Mouse (Mus musculus): ENCODE data around the gene Cyp2j13. TPM values are rescaled to one million over a fixed set of nuclear protein-coding genes. Genes with fewer than 3 reads are reported as not detected.
"Not testable (repeated sequence)": the region's sequence is repeated elsewhere in the genome, so short reads cannot be mapped to it uniquely, and the experiment has no call there.

Cyp2j13 gene
- under 1 TPM; 0.43 to 0.80 TPM for total RNA-seq (2021)
- long read RNA-seq = 0 reads

- peak; percentile 40 to 49 for DNase-seq (ENCODE audit: low spot score in 2 of 2)
Measured at GRCm38 (mm10) chr4:96077261-96078125, at the start of gene Cyp2j13. Gene Cyp2j13 (minus strand): TSS chr4:96077546.

- no peak for DNase-seq (ENCODE audit: low spot score in 2 of 2)
Measured at GRCm38 (mm10) chr4:96096841-96097240, 19.5 kb upstream of the Cyp2j13 start.

GRCm38 (mm10) chr4:96091869-96092268 lies 14.5 kb upstream of the Cyp2j13 start:
- no peak for DNase-seq (ENCODE audit: low spot score in 2 of 2)

- DNase-seq (ENCODE audit: low spot score in 2 of 2) = not testable (repeated sequence)
Measured at GRCm38 (mm10) chr4:96089356-96090048, 12.2 kb upstream of the Cyp2j13 start.

- no peak for DNase-seq (ENCODE audit: low spot score in 2 of 2)
Measured at GRCm38 (mm10) chr4:96078308-96078707, 962 bp upstream of the Cyp2j13 start.

GRCm38 (mm10) chr4:96062045-96062444 lies 15.3 kb downstream of the Cyp2j13 start:
- no peak for DNase-seq (ENCODE audit: low spot score in 2 of 2)

- no peak for DNase-seq (ENCODE audit: low spot score in 2 of 2)
Measured at GRCm38 (mm10) chr4:96060106-96060505, 17.2 kb downstream of the Cyp2j13 start.

- peak; percentile 19 to 36 for DNase-seq (ENCODE audit: low spot score in 2 of 2)
Measured at GRCm38 (mm10) chr4:96028412-96028811, 48.9 kb downstream of the Cyp2j13 start.

GRCm38 (mm10) chr4:96022803-96023202 lies 54.5 kb downstream of the Cyp2j13 start:
- DNase-seq (ENCODE audit: low spot score in 2 of 2) = no peak

GRCm38 (mm10) chr4:96016875-96017274 lies 60.5 kb downstream of the Cyp2j13 start:
- DNase-seq (ENCODE audit: low spot score in 2 of 2) = no peak

- not testable (repeated sequence) for DNase-seq (ENCODE audit: low spot score in 2 of 2)
Measured at GRCm38 (mm10) chr4:95982221-95982620, 95.1 kb downstream of the Cyp2j13 start.

Other genes with a start within 250 kb of the Cyp2j13 start
- gene Hook1, start 110.3 kb downstream of the Cyp2j13 start, total RNA-seq (2021) = 10 to 100 TPM; 54.4 to 61.2 TPM
- gene Cyp2j12, start 63.6 kb upstream of the Cyp2j13 start, total RNA-seq (2021) = under 1 TPM in 1 of 2 experiments, not detected in 1; 0.20 TPM
- not detected for gene Cyp2j7, start 159.1 kb upstream of the Cyp2j13 start, total RNA-seq (2021)

Data from layer of hippocampus, postnatal 10 days (tissue).